In genomic region chr4:139470198-139470597, GRCm38 (mm10) we compare ENCODE assay signal across 9 mouse cellular contexts.
A peak's percentile ranks its signal among the peaks of the same experiment; 100 is the strongest.
DNase-seq lines count a peak whose midpoint lies in the region; ATAC-seq lines count a peak whose summit lies in the region.
"Had no signal": no experiment of that assay in that cellular context is flagged by ENCODE, and none has a peak within 500 bp of the region (broad histone marks: within the 10 kb centered on the region; RNA-seq: fewer than 3 reads in every experiment).

No protein-coding gene starts in this region.

- 53% methylated on average over 7 of the region's 7 CpGs for WGBS in embryonic facial prominence, embryonic 10.5 days
- WGBS in limb, embryonic 12.5 days = 51% methylated on average over 7 of the region's 7 CpGs
- WGBS in midbrain, embryonic 16.5 days = 39% methylated on average over 7 of the region's 7 CpGs

- H3K4me1 ChIP-seq in embryonic facial prominence, embryonic 10.5 days = no peaks in the 10 kb centered on the region
- no peaks in the 10 kb centered on the region for H3K4me1 ChIP-seq in limb, embryonic 12.5 days (replicated peaks)
- no peaks in the 10 kb centered on the region for H3K4me1 ChIP-seq in midbrain, embryonic 16.5 days (ENCODE audit: control insufficient read depth, insufficient read depth, low read length)

- peak; percentile 22; the same call in 1 of the 2 replicates for ATAC-seq in limb, embryonic 12.5 days (ENCODE audit: insufficient number of reproducible peaks, insufficient read depth, low FRiP score, low TSS enrichment, low read depth)
- peak; percentile 36; the same call in 1 of the 2 replicates for ATAC-seq in midbrain, embryonic 16.5 days
- ATAC-seq: Patski had no signal

- H3K36me3 ChIP-seq in embryonic facial prominence, embryonic 10.5 days (replicated peaks) = peaks cover 100% of the 10 kb centered on the region
- peaks cover 100% of the 10 kb centered on the region for H3K36me3 ChIP-seq in limb, embryonic 12.5 days
- H3K36me3 ChIP-seq in midbrain, embryonic 16.5 days (ENCODE audit: control insufficient read depth, insufficient read depth, low read length) = peaks cover 61% of the 10 kb centered on the region

- DNase-seq in 416B (ENCODE audit: low read depth) = peak; percentile 71
- DNase-seq in adrenal gland, postnatal 25 days = peak; percentile 63
- DNase-seq in embryonic facial prominence, embryonic 10.5 days (ENCODE audit: low spot score) = peak; percentile 76
- DNase-seq in heart, adult 9 months (ENCODE audit: low spot score in 2 of 2) = peak; percentile 60 to 84
- peak; percentile 85 for DNase-seq in kidney, adult 9 months
- DNase-seq in spleen, postnatal 10 days (ENCODE audit: low spot score in 2 of 2) = peak; percentile 49 to 75

- H3K4me3 ChIP-seq in embryonic facial prominence, embryonic 10.5 days = no peak overlapping the region
- H3K4me3 ChIP-seq in limb, embryonic 12.5 days (replicated peaks) = no peak overlapping the region
- no peak overlapping the region for H3K4me3 ChIP-seq in midbrain, embryonic 16.5 days (ENCODE audit: low read depth, low read length)

- H3K9ac ChIP-seq in limb, embryonic 12.5 days (replicated peaks) = no peak overlapping the region
- no peak overlapping the region for H3K9ac ChIP-seq in midbrain, embryonic 16.5 days (ENCODE audit: low read depth, low read length)

- no peak overlapping the region for H3K27ac ChIP-seq in embryonic facial prominence, embryonic 10.5 days (replicated peaks)
- H3K27ac ChIP-seq in limb, embryonic 12.5 days = no peak overlapping the region
- H3K27ac ChIP-seq in midbrain, embryonic 16.5 days (ENCODE audit: low read length) = no peak overlapping the region

- H3K4me2 ChIP-seq in limb, embryonic 12.5 days = no peak overlapping the region
- no peak overlapping the region for H3K4me2 ChIP-seq in midbrain, embryonic 16.5 days (ENCODE audit: low read length)

- H3K27me3 ChIP-seq in embryonic facial prominence, embryonic 10.5 days (replicated peaks; ENCODE audit: low read depth, poor library complexity, severe bottlenecking) = no peaks in the 10 kb centered on the region
- no peaks in the 10 kb centered on the region for H3K27me3 ChIP-seq in limb, embryonic 12.5 days
- H3K27me3 ChIP-seq in midbrain, embryonic 16.5 days (ENCODE audit: control insufficient read depth, insufficient read depth, low read depth, low read length) = no peaks in the 10 kb centered on the region
- H3K27me3 ChIP-seq: Patski had no signal

- H3K9me3 ChIP-seq in embryonic facial prominence, embryonic 10.5 days = no peaks in the 10 kb centered on the region
- no peaks in the 10 kb centered on the region for H3K9me3 ChIP-seq in limb, embryonic 12.5 days
- no peaks in the 10 kb centered on the region for H3K9me3 ChIP-seq in midbrain, embryonic 16.5 days (replicated peaks; ENCODE audit: control insufficient read depth, low read length, poor library complexity, severe bottlenecking)
